Mouse (Mus musculus) limb, embryonic 14.5 days (tissue): ENCODE measurements around the gene Irak2. TPM values are rescaled to one million over a fixed set of nuclear protein-coding genes. Genes with fewer than 3 reads are reported as not detected.

Experiments
- ATAC-seq: fragments of 200-750 bp; cut with Nextera tagmentation; 2 replicates; pipeline ENCODE4 v1.8.0; 2017; ENCODE audit warnings: low read depth, moderate number of reproducible peaks, moderate TSS enrichment; ENCODE audit not compliant: low FRiP score
- DNase-seq: peaks from one replicate; pipeline ENCODE4 v3.0.0-alpha.2; 2015; ENCODE audit warnings: low spot score
- H3K27ac ChIP-seq: fragments of 300-500 bp; sonication (generic); replicated peaks from 2 replicates; pipeline ENCODE4 v1.5.1; 2014; ENCODE audit warnings: low read depth, mild to moderate bottlenecking, low read length, moderate library complexity, mixed read lengths
- H3K27me3 ChIP-seq: fragments of 300-500 bp; sonication (generic); 2 replicates; pipeline ENCODE4 v1.6.1; 2014; ENCODE audit warnings: low read length, mixed read lengths; ENCODE audit not compliant: control insufficient read depth, insufficient read depth
- H3K36me3 ChIP-seq: fragments of 300-500 bp; sonication (generic); 2 replicates; pipeline ENCODE4 v1.6.1; 2014; ENCODE audit warnings: mild to moderate bottlenecking, low read length, moderate library complexity, mixed read lengths; ENCODE audit not compliant: control insufficient read depth, insufficient read depth
- H3K4me1 ChIP-seq: fragments of 300-500 bp; sonication (generic); 2 replicates; pipeline ENCODE4 v1.6.1; 2014; ENCODE audit warnings: antibody characterized with exemption, low read length, mixed read lengths; ENCODE audit not compliant: control insufficient read depth, insufficient read depth
- H3K4me2 ChIP-seq: fragments of 300-500 bp; sonication (generic); replicated peaks from 2 replicates; pipeline ENCODE4 v1.6.1; 2014; ENCODE audit warnings: low read depth, mild to moderate bottlenecking, low read length, moderate library complexity; ENCODE audit not compliant: severe bottlenecking
- H3K4me3 ChIP-seq: fragments of 300-500 bp; sonication (generic); replicated peaks from 2 replicates; pipeline ENCODE4 v1.5.1; 2014; ENCODE audit warnings: low read length
- H3K9ac ChIP-seq: fragments of 300-500 bp; sonication (generic); 2 replicates; pipeline ENCODE4 v1.6.1; 2014; ENCODE audit warnings: mild to moderate bottlenecking, low read depth, low read length, moderate library complexity; ENCODE audit not compliant: severe bottlenecking
- H3K9me3 ChIP-seq: fragments of 300-500 bp; sonication (generic); 2 replicates; pipeline ENCODE4 v1.6.1; 2016; ENCODE audit warnings: low read length; ENCODE audit not compliant: control insufficient read depth
- POLR2A ChIP-seq: fragments of 200-500 bp; IDR thresholded peaks from 2 replicates; pipeline ENCODE4 v1.8.0; 2012; ENCODE audit warnings: inconsistent platforms, mild to moderate bottlenecking, moderate library complexity, borderline replicate concordance; ENCODE audit not compliant: insufficient read depth, insufficient read length; ENCODE audit errors: extremely low read depth
- WGBS: fragments of 180-500 bp; shearing (Covaris S2); extraction: QIAGEN DNeasy Blood & Tissue Kit; methylation state at CpG from one replicate; pipeline ENCODE4 v1.1.7; 2014; 5-methylcytosine and 5-hydroxymethylcytosine counted together
- polyA plus RNA-seq, 2 experiments: library from polyadenylated mRNA; depleted of rRNA in 1 of 2; stranded (reverse) in 1 of 2; unstranded in 1 of 2; fragments of >200 nt; fragmentation: Nextera tagmentation in 1 of 2; extraction: Ambion mirVana in 1 of 2; gene quantifications; 2 replicates each; pipeline versions ENCODE4 v1.2.1 to v1.2.3; 2012 to 2014

Irak2 gene
- polyA plus RNA-seq, 2 experiments: 3.3 to 9.0 TPM

GRCm38 (mm10) chr6:113672989-113673388, 34.7 kb downstream of the Irak2 start:
- H3K9ac ChIP-seq: no peak overlapping the region
- H3K4me2 ChIP-seq: no peak overlapping the region
- H3K27ac ChIP-seq: no peak overlapping the region
- DNase-seq: no peak
- no peak overlapping the region for H3K4me3 ChIP-seq
- H3K9me3 ChIP-seq: no peaks in the 10 kb centered on the region
- TF ChIP-seq POLR2A: no peak
- H3K36me3 ChIP-seq: no peaks in the 10 kb centered on the region
- H3K27me3 ChIP-seq: no peaks in the 10 kb centered on the region
- ATAC-seq: no peak
- H3K4me1 ChIP-seq: 0 out of 2 replicates have a peak, but pooled peaks cover 6% of the 10 kb centered on the region
- 86% methylated on average over 6 of the region's 6 CpGs for WGBS

GRCm38 (mm10) chr6:113675234-113675633, 37.0 kb downstream of the Irak2 start:
- no peak for ATAC-seq
- WGBS: 79% methylated on average over 4 of the region's 4 CpGs

GRCm38 (mm10) chr6:113675991-113676390, 37.7 kb downstream of the Irak2 start:
- 91% methylated on average over 9 of the region's 9 CpGs for WGBS
- ATAC-seq (no peak), DNase-seq (no peak)

More at GRCm38 (mm10) chr6:113675234-113675633, 37.0 kb downstream of the Irak2 start:
- H3K4me1 ChIP-seq: no peaks in the 10 kb centered on the region
- no peak overlapping the region for H3K4me2 ChIP-seq
- no peak for TF ChIP-seq POLR2A
- H3K27me3 ChIP-seq: no peaks in the 10 kb centered on the region
- no peak overlapping the region for H3K9ac ChIP-seq
- no peak overlapping the region for H3K27ac ChIP-seq
- DNase-seq: no peak
- no peaks in the 10 kb centered on the region for H3K9me3 ChIP-seq
- no peak overlapping the region for H3K4me3 ChIP-seq
- no peaks in the 10 kb centered on the region for H3K36me3 ChIP-seq

GRCm38 (mm10) chr6:113677070-113677734, 38.9 kb downstream of the Irak2 start:
- DNase-seq: no peak
- Histone ChIP-seq H3K27ac (no peak overlapping the region), H3K4me1 (no peaks in the 10 kb centered on the region), H3K4me2 (no peak overlapping the region), H3K36me3 (no peaks in the 10 kb centered on the region), H3K9me3 (no peaks in the 10 kb centered on the region), H3K27me3 (no peaks in the 10 kb centered on the region), H3K4me3 (no peak overlapping the region), H3K9ac (no peak overlapping the region)
- no peak for ATAC-seq
- no peak for TF ChIP-seq POLR2A
- WGBS: 54% methylated on average over 14 of the region's 14 CpGs

More at GRCm38 (mm10) chr6:113675991-113676390, 37.7 kb downstream of the Irak2 start:
- H3K36me3 ChIP-seq: no peaks in the 10 kb centered on the region
- no peak overlapping the region for H3K27ac ChIP-seq
- no peaks in the 10 kb centered on the region for H3K9me3 ChIP-seq
- no peaks in the 10 kb centered on the region for H3K27me3 ChIP-seq
- no peak overlapping the region for H3K4me3 ChIP-seq
- H3K4me1 ChIP-seq: no peaks in the 10 kb centered on the region
- no peak overlapping the region for H3K9ac ChIP-seq
- TF ChIP-seq POLR2A: no peak
- no peak overlapping the region for H3K4me2 ChIP-seq

- TF ChIP-seq POLR2A: no peak
- DNase-seq (no peak), ATAC-seq (no peak)
- no peak overlapping the region for H3K4me3 ChIP-seq
- 77% methylated on average over 14 of the region's 14 CpGs for WGBS
- H3K9ac ChIP-seq: no peak overlapping the region
- no peak overlapping the region for H3K4me2 ChIP-seq
- H3K4me1 ChIP-seq: no peaks in the 10 kb centered on the region
- H3K9me3 ChIP-seq: no peaks in the 10 kb centered on the region
- H3K36me3 ChIP-seq: no peaks in the 10 kb centered on the region
- no peaks in the 10 kb centered on the region for H3K27me3 ChIP-seq
- no peak overlapping the region for H3K27ac ChIP-seq
Measured at GRCm38 (mm10) chr6:113678246-113679012, 40.2 kb downstream of the Irak2 start.
